Mouse (Mus musculus) left cerebral cortex, postnatal 36 days (tissue): ENCODE results near the gene Plekhh1. TPM values are rescaled to one million over a fixed set of nuclear protein-coding genes. Genes with fewer than 3 reads are reported as not detected.

ENCODE experiments used
- DNase-seq, 2 experiments: peaks; one replicate each; pipeline ENCODE4 v3.0.0; 2021 to 2022; ENCODE audit warnings: low spot score in 2 of 2, mixed read lengths in 1 of 2
- intact Hi-C: fragments of 180-260 bp; cut with DNase I; formaldehyde crosslinking; loops from one replicate; pipeline ENCODE4 v1.15.1; 2025
- total RNA-seq, 2 experiments: library from RNA; stranded (reverse); gene quantifications; 2 replicates each; pipeline ENCODE4 v1.2.3; 2021

Plekhh1 gene
- total RNA-seq = 10 to 100 TPM; 11.3 to 23.6 TPM

GRCm38 (mm10) chr12:79028911-79029861 is at the start of gene Plekhh1:
Gene Plekhh1 (plus strand): TSS chr12:79029163.
- peak in 1 of 2 experiments; percentile 37 for DNase-seq
- intact Hi-C loops = no loop called here

GRCm38 (mm10) chr12:78980683-78981091 is 48.3 kb upstream of the Plekhh1 start:
- intact Hi-C loops = loop anchor here (5.0 kb wide), 1 partner anchor 58 kb away; no protein-coding TSS in a partner anchor

GRCm38 (mm10) chr12:78981131-78981530 is 47.8 kb upstream of the Plekhh1 start:
- DNase-seq = no peak
- intact Hi-C loops = loop anchor here (5.0 kb wide), 1 partner anchor 59 kb away; no protein-coding TSS in a partner anchor

More at GRCm38 (mm10) chr12:78980683-78981091, 48.3 kb upstream of the Plekhh1 start:
- no peak for DNase-seq

- intact Hi-C loops = loop anchor here (5.0 kb wide), 1 partner anchor 60 kb away; no protein-coding TSS in a partner anchor
These were observed 46.8 kb upstream of the Plekhh1 start for GRCm38 (mm10) chr12:78981938-78982825.

GRCm38 (mm10) chr12:78983296-78984034 is 45.5 kb upstream of the Plekhh1 start:
- no peak for DNase-seq
- intact Hi-C loops = loop anchor here (5.0 kb wide), 1 partner anchor 61 kb away; no protein-coding TSS in a partner anchor

More at GRCm38 (mm10) chr12:78981938-78982825, 46.8 kb upstream of the Plekhh1 start:
- peak; percentile 19 to 33 for DNase-seq

- peak; percentile 11 to 25 for DNase-seq
- intact Hi-C loops = loop anchor here (5.0 kb wide), 1 partner anchor 62 kb away; no protein-coding TSS in a partner anchor
These were observed 44.9 kb upstream of the Plekhh1 start for GRCm38 (mm10) chr12:78984035-78984432.

GRCm38 (mm10) chr12:78987581-78988081 is 41.3 kb upstream of the Plekhh1 start:
- DNase-seq = no peak
- intact Hi-C loops = no loop called here

GRCm38 (mm10) chr12:78996271-78996670 is 32.7 kb upstream of the Plekhh1 start:
- intact Hi-C loops = no loop called here
- DNase-seq = no peak

- DNase-seq = no peak
- intact Hi-C loops = no loop called here
These were observed 32.3 kb upstream of the Plekhh1 start for GRCm38 (mm10) chr12:78996711-78997110.

- intact Hi-C loops = no loop called here
- no peak for DNase-seq
These were observed 26.6 kb upstream of the Plekhh1 start for GRCm38 (mm10) chr12:79002406-79002805.

GRCm38 (mm10) chr12:79002978-79003377 is 26.0 kb upstream of the Plekhh1 start:
- DNase-seq = no peak
- intact Hi-C loops = no loop called here

- DNase-seq = no peak
- intact Hi-C loops = loop anchor here (5.0 kb wide), 1 partner anchor 88 kb away; no protein-coding TSS in a partner anchor
These were observed 23.5 kb upstream of the Plekhh1 start for GRCm38 (mm10) chr12:79005456-79005855.

GRCm38 (mm10) chr12:79006076-79006475 is 22.9 kb upstream of the Plekhh1 start:
- intact Hi-C loops = loop anchor here (5.0 kb wide), 1 partner anchor 89 kb away; no protein-coding TSS in a partner anchor
- DNase-seq = no peak

GRCm38 (mm10) chr12:79006478-79007125 is 22.4 kb upstream of the Plekhh1 start:
- intact Hi-C loops = loop anchor here (5.0 kb wide), 1 partner anchor 89 kb away; no protein-coding TSS in a partner anchor

GRCm38 (mm10) chr12:79007126-79007753 is 21.7 kb upstream of the Plekhh1 start, which contains the start of gene Tmem229b:
Gene Tmem229b (minus strand): TSS chr12:79007627.
- intact Hi-C loops = loop anchor here (5.0 kb wide), 1 partner anchor 90 kb away; no protein-coding TSS in a partner anchor
- DNase-seq = peak; percentile 76 to 79

More at GRCm38 (mm10) chr12:79006478-79007125, 22.4 kb upstream of the Plekhh1 start:
- peak; percentile 48 to 62 for DNase-seq

GRCm38 (mm10) chr12:79010569-79010968 is 18.4 kb upstream of the Plekhh1 start:
- no peak for DNase-seq
- intact Hi-C loops = no loop called here

- no peak for DNase-seq
- intact Hi-C loops = no loop called here
These were observed 12.9 kb upstream of the Plekhh1 start for GRCm38 (mm10) chr12:79016109-79016508.
